ENCODE assay signal across 24 mouse cellular contexts in genomic region chr7:128154924-128155323, GRCm38 (mm10). TPM values are rescaled to one million over a fixed set of nuclear protein-coding genes. Genes with fewer than 3 reads are reported as not detected.
DNase-seq lines count a peak whose midpoint lies in the region; ATAC-seq and TF ChIP-seq lines count a peak whose summit lies in the region.
"Had no signal": no experiment of that assay in that cellular context is flagged by ENCODE, and none has a peak within 500 bp of the region (broad histone marks: within the 10 kb centered on the region; RNA-seq: fewer than 3 reads in every experiment).

No protein-coding gene starts in this region.

- intact Hi-C loops in gastrocnemius, postnatal 14 days (cut with DNase I; ENCODE audit: low total_unique reads), result no loop called here

- TF ChIP-seq POLR2A in brain, embryonic 14.5 days (IDR thresholded peaks at IDR 0.05; ENCODE audit: borderline replicate concordance, extremely low read depth, insufficient read depth, insufficient read length, poor library complexity, severe bottlenecking), result no peak

- H3K36me3 ChIP-seq in heart, embryonic 10.5 days, result no peaks in the 10 kb centered on the region
- no peaks in the 10 kb centered on the region for H3K36me3 ChIP-seq in lung, embryonic 16.5 days (ENCODE audit: control insufficient read depth, insufficient read depth, low read length)
- H3K36me3 ChIP-seq: embryonic facial prominence, embryonic 10.5 days; forebrain, embryonic 15.5 days; liver, embryonic 15.5 days had no signal

- H3K4me2 ChIP-seq in lung, embryonic 16.5 days (ENCODE audit: low read depth, low read length), result 0 out of 2 replicates have a peak overlapping the region, but pooled peaks have one; percentile 29
- H3K4me2 ChIP-seq: forebrain, embryonic 15.5 days; hindbrain, embryonic 14.5 days; liver, embryonic 15.5 days; midbrain, embryonic 11.5 days had no signal

- no peak overlapping the region for H3K9ac ChIP-seq in lung, embryonic 16.5 days (ENCODE audit: low read length)
- H3K9ac ChIP-seq: forebrain, embryonic 15.5 days; hindbrain, embryonic 14.5 days; liver, embryonic 15.5 days had no signal

- no peaks in the 10 kb centered on the region for H3K9me3 ChIP-seq in heart, embryonic 10.5 days
- no peaks in the 10 kb centered on the region for H3K9me3 ChIP-seq in lung, embryonic 16.5 days (ENCODE audit: control insufficient read depth, low read length)
- H3K9me3 ChIP-seq: embryonic facial prominence, embryonic 10.5 days; forebrain, embryonic 15.5 days; liver, embryonic 15.5 days had no signal

- no peak overlapping the region for H3K27ac ChIP-seq in heart, embryonic 10.5 days
- H3K27ac ChIP-seq in lung, embryonic 16.5 days (ENCODE audit: low read length), result no peak overlapping the region
- H3K27ac ChIP-seq: embryonic facial prominence, embryonic 10.5 days; forebrain, embryonic 15.5 days; hindbrain, embryonic 14.5 days; liver, embryonic 15.5 days had no signal

- TF ChIP-seq CTCF in brain, embryonic 14.5 days (IDR thresholded peaks at IDR 0.05; ENCODE audit: borderline replicate concordance, extremely low read depth, insufficient read depth, insufficient read length), result no peak

- no peaks in the 10 kb centered on the region for H3K27me3 ChIP-seq in heart, embryonic 10.5 days (ENCODE audit: insufficient read depth, poor library complexity, severe bottlenecking)
- no peaks in the 10 kb centered on the region for H3K27me3 ChIP-seq in lung, embryonic 16.5 days (ENCODE audit: control insufficient read depth, insufficient read depth, low read depth, low read length)
- H3K27me3 ChIP-seq: forebrain, embryonic 15.5 days; liver, embryonic 15.5 days had no signal

- ATAC-seq in lung, embryonic 16.5 days (ENCODE audit: low read depth), result no peak
- ATAC-seq: activated CD4-positive, CD25-positive, alpha-beta regulatory T cell, adult 4 months; forebrain, embryonic 15.5 days had no signal

- no peak for DNase-seq in heart, embryonic 10.5 days (ENCODE audit: low spot score)
- no peak for DNase-seq in heart, postnatal 4 days
- no peak for DNase-seq in lung, postnatal 4 days
- peak; percentile 1 for DNase-seq in brain, embryonic 14.5 days (ENCODE audit: low read depth)
- DNase-seq in ovary, postnatal 36 days (ENCODE audit: low spot score), result peak; percentile 31
- no peak for DNase-seq in gastrocnemius, postnatal 14 days
- DNase-seq in kidney, adult 11 months, result no peak
- DNase-seq: B cell, adult 2 months; cerebellum, adult 18-20 months; kidney, adult 18-20 months; kidney, postnatal 14 days; layer of hippocampus, adult 9-11 months; spleen, adult 18-20 months had no signal

- H3K4me1 ChIP-seq in heart, embryonic 10.5 days, result peaks cover 4% of the 10 kb centered on the region
- H3K4me1 ChIP-seq in lung, embryonic 16.5 days (replicated peaks; ENCODE audit: control insufficient read depth, insufficient read depth, low read length), result no peaks in the 10 kb centered on the region
- H3K4me1 ChIP-seq: embryonic facial prominence, embryonic 10.5 days; forebrain, embryonic 15.5 days; liver, embryonic 15.5 days had no signal

- H3K4me3 ChIP-seq in heart, embryonic 10.5 days, result peak overlapping the region; percentile 44
- H3K4me3 ChIP-seq in lung, embryonic 16.5 days (ENCODE audit: low read length), result no peak overlapping the region
- H3K4me3 ChIP-seq: embryonic facial prominence, embryonic 10.5 days; erythroblast, embryonic 14.5 days; forebrain, embryonic 15.5 days; liver, embryonic 15.5 days had no signal

- WGBS in heart, embryonic 10.5 days, result 32% methylated on average over 10 of the region's 10 CpGs
- WGBS in lung, embryonic 16.5 days, result 29% methylated on average over 10 of the region's 10 CpGs

RNA-seq across cellular contexts. Expression of gene Itgad, which starts 0.7 kb away (rescaled TPM):
- polyA plus RNA-seq in heart, embryonic 10.5 days (2016; fragmentation: Nextera tagmentation; extraction: Ambion mirVana), result not detected in 2 replicates
- under 1 TPM in 1 of 2 experiments, not detected in 1; 0.56 TPM for total RNA-seq in heart, postnatal 4 days (2021)
- 0.04 TPM in 1 of 2 replicates, not detected in the other for polyA plus RNA-seq in lung, embryonic 16.5 days (2015; fragmentation: Nextera tagmentation; extraction: Ambion mirVana)
- polyA plus RNA-seq in brain, embryonic 14.5 days (2012; rRNA removed), result 0.09 TPM in 1 of 2 replicates, not detected in the other
- not detected for total RNA-seq in gastrocnemius, postnatal 14 days (2021)
- polyA plus RNA-seq: embryonic facial prominence, embryonic 10.5 days; erythroblast, embryonic 14.5 days; forebrain, embryonic 15.5 days; hindbrain, embryonic 14.5 days; limb, embryonic 11.5 days; midbrain, embryonic 11.5 days; neural tube, embryonic 14.5 days; stomach, embryonic 14.5 days had no signal

RNA-seq across cellular contexts. Expression of gene Itgax, which starts 25.6 kb away (rescaled TPM):
- 0.05 and 0.10 TPM in 2 replicates for polyA plus RNA-seq in heart, embryonic 10.5 days (2016; fragmentation: Nextera tagmentation; extraction: Ambion mirVana)
- under 1 TPM; 0.09 to 0.19 TPM for total RNA-seq in heart, postnatal 4 days (2021)
- polyA plus RNA-seq in lung, embryonic 16.5 days (2015; fragmentation: Nextera tagmentation; extraction: Ambion mirVana), result 0.11 and 0.28 TPM in 2 replicates
- polyA plus RNA-seq in brain, embryonic 14.5 days (2012; rRNA removed), result 0.08 and 0.22 TPM in 2 replicates
- under 1 TPM; 0.23 to 0.27 TPM for total RNA-seq in gastrocnemius, postnatal 14 days (2021)
- polyA plus RNA-seq: activated CD4-positive, CD25-positive, alpha-beta regulatory T cell, adult 4 months; embryonic facial prominence, embryonic 10.5 days; erythroblast, embryonic 14.5 days; forebrain, embryonic 15.5 days; hindbrain, embryonic 14.5 days; limb, embryonic 11.5 days; stomach, embryonic 14.5 days had no signal

RNA-seq across cellular contexts. Expression of gene Cox6a2, which starts 51.3 kb away (rescaled TPM):
- 258 and 459 TPM in 2 replicates for polyA plus RNA-seq in heart, embryonic 10.5 days (2016; fragmentation: Nextera tagmentation; extraction: Ambion mirVana)
- 1,000 to 10,000 TPM; 1,037 to 1,183 TPM for total RNA-seq in heart, postnatal 4 days (2021)
- 22.4 and 28.3 TPM in 2 replicates for polyA plus RNA-seq in lung, embryonic 16.5 days (2015; fragmentation: Nextera tagmentation; extraction: Ambion mirVana)
- polyA plus RNA-seq in brain, embryonic 14.5 days (2012; rRNA removed), result 0.68 and 0.77 TPM in 2 replicates
- total RNA-seq in gastrocnemius, postnatal 14 days (2021), result 1,000 to 10,000 TPM; 1,122 to 1,196 TPM
- polyA plus RNA-seq: activated CD4-positive, CD25-positive, alpha-beta regulatory T cell, adult 4 months; embryonic facial prominence, embryonic 10.5 days; erythroblast, embryonic 14.5 days; forebrain, embryonic 15.5 days; hindbrain, embryonic 14.5 days; midbrain, embryonic 11.5 days; stomach, embryonic 14.5 days had no signal

Comparison
In these comparisons a context has a peak if more than half of its experiments do, and no peak if none do; other contexts are left out.
1. DNase-seq: peak in brain, embryonic 14.5 days (single experiment) and ovary, postnatal 36 days (single experiment); none in heart, embryonic 10.5 days (single experiment), heart, postnatal 4 days (single experiment), lung, postnatal 4 days (0 of 2), gastrocnemius, postnatal 14 days (single experiment) and kidney, adult 11 months (single experiment).
2. RNA of gene Cox6a2, which starts 51.3 kb away (polyA plus RNA-seq): 258 to 459 TPM in heart, embryonic 10.5 days and 22.4 to 28.3 TPM in lung, embryonic 16.5 days; 0.68 to 0.77 TPM in brain, embryonic 14.5 days; every median in the first group is over 10 times any median in the second.